Mouse (Mus musculus): Measurements from ENCODE around the gene Rpe.
"Not testable (repeated sequence)": the region's sequence is repeated elsewhere in the genome, so short reads cannot be mapped to it uniquely, and the experiment has no call there.

Rpe gene

DNA sequence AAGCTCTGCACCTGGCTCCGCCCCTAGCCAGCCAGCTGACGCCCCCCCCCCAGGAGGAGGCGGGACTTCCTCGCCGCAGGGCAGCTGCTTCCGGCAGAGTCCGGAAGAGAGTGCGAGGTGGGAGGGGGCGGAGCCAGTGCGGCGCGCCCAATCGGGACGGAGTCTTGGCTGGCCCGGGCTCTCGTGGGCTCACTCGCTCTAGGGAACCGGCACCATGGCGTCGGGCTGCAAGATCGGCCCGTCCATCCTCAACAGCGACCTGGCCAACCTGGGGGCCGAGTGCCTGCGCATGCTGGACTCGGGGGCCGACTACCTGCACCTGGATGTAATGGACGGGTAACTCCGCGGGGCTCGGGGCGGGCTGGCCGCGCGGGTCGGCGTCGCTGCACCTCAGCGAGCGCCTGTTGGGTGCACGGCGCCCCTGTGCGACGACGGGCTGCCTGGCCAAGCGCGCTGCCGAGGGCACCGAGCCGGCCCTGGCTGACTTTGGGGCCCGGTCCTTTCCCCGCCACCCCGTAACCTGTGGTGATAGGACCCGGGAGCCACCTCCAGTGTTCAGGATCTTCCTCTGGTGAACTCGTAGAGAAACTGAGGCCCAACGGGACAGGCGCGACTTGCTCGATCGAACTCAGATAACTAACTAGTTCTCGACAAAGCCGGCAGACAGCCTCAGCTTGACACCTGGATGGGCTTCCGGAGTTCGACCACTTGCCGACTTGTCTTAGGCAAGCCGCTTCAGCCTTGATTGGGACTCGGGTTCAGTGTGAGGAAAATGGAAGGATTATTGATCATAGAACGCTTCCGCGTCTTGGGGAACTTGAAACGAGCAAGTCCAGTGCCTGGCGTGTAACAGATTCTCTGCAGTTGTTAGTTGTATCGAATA, at the start of gene Rpe:
Rpe (plus strand) TSS at position 139 of the 883 bp plus-strand sequence.
- DNase-seq (ENCODE audit: low spot score): peak; percentile 95

DNA sequence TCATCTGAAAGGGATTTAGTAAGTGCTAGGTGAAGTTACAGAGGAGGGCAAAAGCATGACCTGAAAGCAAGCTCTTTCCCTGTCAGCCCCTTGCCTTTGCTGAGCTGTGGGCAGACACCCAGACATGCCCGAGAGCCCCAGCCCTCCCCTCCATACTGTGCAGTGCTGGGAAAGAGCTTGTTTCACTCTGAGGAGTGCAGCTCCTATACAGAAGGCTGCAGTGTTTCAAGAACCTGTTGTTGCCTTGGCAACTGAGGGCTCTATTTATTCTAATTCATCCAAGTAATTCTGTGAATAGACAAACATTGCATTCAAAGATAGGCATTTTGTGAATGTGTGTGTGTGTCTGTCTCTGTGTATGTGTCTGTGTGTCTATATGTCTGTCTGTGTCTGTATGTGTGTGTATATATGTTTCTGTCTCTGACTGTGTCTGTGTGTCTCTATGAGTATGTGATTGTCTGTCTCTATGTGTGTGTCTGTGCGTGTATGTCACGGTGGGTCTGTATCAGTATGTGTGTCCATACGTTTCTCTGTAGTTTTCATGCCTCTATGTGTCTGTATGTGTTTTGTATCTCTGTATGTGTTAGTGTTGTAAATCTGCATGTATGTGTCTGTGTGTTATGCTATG, 45.4 kb upstream of the Rpe start:
- DNase-seq (ENCODE audit: low spot score): no peak

DNA sequence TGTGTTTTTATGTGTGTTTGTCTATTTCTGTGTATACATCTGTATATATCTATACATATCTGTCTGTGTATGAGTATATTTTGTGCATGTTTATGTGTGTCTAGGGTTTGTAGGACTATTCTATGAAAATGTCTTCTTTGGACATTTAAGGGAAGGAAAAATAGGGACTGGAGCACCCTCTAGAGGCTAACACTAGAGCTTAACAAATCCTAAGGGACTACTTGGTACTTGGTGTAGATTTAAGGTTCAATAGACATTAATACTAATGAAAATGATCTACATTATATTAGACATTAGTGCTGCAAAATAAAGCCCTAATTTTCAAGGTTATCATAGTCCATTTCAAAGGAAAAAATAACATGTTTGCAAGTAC, 44.9 kb upstream of the Rpe start:
- peak; percentile 82 for DNase-seq (ENCODE audit: low spot score)

DNA sequence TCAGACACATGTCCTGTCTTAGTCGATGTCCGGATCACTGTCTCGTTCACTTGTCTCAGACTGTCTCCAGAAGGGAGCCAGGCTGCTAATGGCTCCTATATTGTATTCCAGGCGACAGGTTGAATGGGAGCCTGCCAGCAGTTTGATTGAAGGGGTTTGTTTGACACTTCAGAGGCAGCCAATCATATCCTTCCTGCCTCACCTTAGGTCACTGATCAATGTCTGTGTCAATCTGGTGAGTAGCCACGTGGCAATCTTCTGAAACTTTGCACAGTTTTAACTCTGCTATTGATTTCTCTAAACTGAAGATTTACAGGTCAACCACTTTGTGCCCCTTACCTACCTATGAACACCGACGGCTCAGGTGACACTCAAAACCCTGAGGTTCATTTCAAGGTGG, 29.2 kb upstream of the Rpe start:
- no peak for DNase-seq (ENCODE audit: low spot score)

DNA sequence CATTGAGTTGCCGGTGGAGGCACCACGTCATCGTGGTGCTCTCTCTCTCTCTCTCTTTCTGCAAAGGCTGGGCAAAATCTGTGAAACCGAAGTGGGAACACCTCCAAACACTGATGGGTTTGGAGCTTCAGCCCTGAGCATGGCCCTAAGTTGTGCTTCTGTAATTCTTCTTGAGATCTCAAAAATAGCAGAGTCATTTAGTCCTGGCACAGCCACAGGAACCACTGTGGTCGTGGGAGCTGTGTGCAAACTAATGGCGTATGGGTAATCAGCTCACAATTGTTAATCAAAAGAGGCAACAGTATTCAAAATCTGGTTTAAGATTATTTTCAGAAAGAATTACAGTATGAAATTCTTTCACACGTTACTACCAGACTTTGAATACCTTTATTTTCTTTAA, 27.8 kb upstream of the Rpe start:
- DNase-seq (ENCODE audit: low spot score): no peak

DNA sequence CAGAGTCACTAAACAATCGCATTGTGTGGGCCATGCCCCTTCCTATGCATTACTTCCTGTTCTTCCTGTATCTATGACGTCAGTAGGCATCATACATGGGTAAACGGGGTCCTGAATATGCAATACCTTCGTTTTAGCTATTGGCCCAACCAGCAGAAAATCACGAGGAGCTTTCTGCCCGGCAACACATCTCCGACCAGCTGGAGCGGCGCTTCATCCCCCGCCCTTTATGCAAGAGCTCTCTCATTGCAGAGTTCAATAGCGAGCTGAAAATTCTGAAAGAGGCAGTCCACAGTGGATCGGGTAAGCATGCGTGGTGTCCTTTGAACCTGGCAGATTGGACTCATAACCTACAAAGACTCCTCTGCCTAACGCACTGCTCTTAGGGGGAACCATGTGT, 22.7 kb upstream of the Rpe start:
- DNase-seq (ENCODE audit: low spot score): no peak

DNA sequence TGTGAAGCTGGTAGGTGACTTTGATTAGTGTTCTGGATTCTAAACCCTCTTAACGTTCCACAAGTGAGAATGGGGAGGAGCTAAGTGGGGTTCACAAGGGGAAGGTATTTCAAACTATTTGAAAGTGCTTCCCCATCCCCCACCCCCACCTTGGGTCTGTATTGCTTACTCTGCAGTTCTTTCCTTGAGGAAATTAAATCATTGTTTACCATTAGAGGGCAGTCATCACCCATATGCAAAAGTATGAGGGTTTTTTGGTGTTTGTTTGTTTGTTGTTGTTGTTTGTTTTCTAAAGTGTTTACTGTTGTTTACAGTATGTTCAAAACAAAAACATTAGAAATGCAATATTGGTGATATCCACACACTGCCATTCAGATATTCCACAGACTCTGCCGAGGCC, 22.0 kb upstream of the Rpe start:
- DNase-seq (ENCODE audit: low spot score): no peak

DNA sequence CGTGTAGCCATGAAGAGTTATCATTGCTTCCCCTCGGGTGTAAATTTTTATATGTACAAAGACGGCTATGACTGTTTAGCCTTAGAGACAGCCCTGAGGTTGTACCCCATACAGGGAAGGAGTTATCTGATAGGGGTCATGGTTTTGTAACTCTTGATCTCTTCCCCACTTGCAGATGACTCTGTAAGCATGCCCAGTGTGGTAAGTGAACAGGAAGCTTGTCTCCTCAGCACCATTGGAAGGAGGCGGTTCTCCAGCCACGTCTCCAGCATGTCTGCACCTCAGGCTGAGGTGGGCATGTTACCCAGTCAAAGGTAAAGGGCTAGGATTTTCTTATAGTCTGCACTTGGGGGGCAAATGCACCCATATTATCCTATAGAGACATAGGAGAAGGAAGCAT, 17.7 kb upstream of the Rpe start:
- DNase-seq (ENCODE audit: low spot score): no peak

DNA sequence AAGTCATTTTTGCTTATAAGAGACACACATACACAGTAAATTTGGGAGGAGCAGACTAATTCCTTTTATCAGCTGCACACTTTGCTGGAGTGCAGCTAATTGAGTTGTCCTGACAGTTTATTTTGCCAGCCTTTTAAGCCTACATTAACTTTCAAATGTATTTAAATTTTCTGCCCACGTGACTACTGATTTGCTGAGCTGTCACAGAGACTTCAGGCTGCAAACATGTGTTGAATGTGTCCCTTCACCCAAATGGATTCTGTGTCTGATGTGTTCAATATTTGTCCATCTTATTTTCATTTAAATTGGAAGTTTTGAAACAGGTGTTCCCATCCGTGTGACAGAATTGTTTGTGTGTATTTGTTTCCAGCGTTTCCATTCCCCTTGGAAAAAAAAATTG, 8.9 kb upstream of the Rpe start:
- DNase-seq (ENCODE audit: low spot score): no peak

DNA sequence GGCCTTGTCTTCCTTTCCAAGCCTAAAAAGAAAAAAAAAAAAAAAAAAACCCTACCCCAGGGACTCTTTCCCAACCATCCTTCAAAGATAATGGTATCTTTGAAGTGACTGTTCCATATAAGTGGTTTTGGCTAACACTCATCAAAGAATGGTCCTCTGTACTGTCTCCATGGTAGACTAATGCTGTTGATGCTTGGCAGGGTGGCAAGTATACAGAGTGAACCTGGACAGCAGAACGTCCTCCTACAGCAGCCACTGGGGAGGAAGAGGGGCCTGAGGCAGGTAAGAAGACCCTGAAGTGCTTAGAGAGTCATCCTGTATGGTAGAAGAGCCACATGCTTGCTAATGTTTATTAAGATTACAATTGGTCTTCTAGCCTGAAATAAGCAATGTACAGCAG, 8.3 kb upstream of the Rpe start:
- DNase-seq (ENCODE audit: low spot score): no peak

DNA sequence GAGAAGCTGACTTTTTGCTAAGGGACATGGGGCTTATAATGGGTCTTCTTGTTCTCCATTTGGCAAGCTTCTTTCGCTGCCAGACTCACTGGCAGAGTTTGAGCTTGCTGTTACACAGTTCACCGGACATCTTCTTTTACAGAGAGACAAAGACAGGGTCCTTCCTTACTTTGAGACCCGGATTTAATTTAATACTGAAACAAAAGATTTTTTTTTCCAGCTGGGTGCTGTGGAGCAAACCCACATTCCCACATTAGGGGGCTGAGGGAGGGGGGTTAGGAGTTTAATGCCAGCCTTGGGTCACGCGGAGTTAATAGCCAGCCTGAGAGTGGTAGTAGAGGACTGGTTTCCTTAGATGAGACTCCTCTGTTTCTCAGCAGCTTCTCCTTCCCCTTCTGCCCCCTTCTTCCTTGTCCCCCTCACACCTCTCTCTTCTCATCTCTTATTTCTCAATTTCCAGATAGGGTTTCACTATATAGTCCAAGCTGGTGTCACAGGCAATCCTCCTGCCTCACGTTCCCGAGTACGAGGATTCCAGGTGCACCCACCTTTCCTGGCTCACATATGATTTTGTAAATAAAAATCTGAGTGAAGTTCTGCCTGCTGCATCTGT, 7.7 kb upstream of the Rpe start:
- no peak for DNase-seq (ENCODE audit: low spot score)

DNA sequence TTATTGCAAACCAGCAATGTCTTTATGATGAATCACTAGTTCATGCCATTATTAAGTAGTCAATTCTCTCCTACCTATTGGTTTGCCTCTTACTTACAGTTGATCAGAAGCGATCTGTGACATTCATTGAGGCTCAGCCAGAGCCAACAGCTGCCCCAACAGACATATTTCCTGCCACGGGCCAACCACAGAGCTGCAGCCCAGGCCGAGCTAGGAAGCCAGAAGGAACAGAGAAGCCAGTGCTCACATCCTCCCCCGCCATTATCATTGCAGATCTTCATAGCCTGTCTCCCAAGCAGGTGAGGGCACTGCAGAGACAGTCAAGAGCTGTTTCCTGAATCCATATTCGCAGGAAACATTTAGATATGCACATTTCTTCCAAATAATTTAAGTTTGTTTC, 6.4 kb upstream of the Rpe start:
- DNase-seq (ENCODE audit: low spot score): no peak

DNA sequence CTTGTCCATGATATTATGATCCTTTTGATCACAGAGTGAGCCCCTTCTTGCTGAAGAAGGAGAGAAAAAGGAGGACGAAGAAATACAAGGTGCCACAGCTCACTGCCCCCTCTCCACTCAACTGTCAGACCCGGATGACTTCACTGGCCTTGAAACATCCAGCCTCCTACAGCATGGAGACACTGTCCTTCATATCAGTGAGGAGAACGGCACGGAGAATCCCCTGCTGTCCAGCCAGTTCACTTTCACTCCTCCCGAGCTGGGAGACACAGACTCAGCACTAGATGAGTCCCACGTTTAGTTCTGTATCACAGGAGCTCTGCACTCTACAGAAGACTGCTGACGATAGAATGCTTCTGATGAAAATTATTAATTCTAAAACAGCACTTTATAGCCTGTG, 5.3 kb upstream of the Rpe start:
- DNase-seq (ENCODE audit: low spot score): no peak

DNA sequence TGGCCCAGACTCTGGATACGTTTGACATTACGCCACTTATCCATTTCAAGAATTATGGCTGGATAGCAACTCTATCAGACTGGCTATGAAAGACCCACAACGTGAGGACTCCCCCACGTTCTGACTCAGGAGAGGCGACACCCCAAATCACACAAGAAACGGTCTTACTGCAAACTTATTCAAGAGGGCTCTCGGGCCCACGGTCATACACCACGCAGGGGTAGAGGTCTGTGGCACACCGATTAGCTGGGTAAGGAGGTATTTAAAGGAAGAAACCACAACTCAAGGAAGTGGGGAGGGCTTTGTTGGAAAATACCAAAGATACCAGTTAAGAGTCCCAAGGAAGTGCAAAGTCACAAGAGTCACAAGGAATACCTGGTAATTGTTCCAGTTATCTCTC, 1.0 kb upstream of the Rpe start:
- DNase-seq (ENCODE audit: low spot score): not testable (repeated sequence)

DNA sequence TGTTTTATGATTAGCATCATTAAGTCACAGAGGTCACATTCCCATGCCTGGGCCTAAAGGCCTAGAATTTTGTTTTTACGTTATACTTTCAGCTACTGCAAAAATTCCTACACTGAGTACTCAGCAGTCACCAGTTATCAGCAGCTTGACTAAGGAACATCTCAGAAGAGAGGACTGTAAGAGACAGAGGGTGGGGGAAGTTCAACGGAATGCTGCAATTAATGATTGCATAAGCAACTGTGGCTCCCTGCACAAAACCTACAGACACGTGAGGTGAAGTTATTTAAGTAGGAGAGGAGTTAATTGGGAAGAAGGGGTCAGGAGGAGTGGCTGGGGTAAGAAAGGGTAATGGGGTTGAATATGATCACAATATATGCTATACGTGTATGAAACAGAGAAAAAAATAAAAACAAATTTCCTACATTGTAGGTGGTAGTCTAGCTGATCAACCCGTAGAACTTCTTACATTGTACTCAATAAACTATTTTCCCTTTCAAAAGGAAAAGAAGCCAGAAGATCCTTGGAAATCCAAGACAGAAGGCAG, 410 bp upstream of the Rpe start:
- no peak for DNase-seq (ENCODE audit: low spot score)

DNA sequence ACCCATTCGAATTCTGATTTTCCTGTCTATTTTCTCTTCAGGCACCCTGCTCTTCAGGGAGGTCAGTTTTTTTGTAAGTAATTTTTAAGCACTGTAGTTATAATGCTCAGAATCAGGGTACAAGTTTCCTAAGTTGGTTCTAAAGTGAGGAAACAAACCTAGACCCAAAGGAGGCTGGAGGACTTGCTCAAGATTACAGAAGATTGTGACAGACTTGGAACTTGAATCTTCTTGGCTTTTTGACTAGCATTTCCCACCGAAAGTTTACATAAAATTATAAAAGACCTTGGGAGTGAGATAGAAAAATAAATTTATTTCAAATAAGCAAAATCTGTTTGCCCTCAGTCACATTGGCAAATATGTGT, 927 bp downstream of the Rpe start:
- DNase-seq (ENCODE audit: low spot score): no peak

DNA sequence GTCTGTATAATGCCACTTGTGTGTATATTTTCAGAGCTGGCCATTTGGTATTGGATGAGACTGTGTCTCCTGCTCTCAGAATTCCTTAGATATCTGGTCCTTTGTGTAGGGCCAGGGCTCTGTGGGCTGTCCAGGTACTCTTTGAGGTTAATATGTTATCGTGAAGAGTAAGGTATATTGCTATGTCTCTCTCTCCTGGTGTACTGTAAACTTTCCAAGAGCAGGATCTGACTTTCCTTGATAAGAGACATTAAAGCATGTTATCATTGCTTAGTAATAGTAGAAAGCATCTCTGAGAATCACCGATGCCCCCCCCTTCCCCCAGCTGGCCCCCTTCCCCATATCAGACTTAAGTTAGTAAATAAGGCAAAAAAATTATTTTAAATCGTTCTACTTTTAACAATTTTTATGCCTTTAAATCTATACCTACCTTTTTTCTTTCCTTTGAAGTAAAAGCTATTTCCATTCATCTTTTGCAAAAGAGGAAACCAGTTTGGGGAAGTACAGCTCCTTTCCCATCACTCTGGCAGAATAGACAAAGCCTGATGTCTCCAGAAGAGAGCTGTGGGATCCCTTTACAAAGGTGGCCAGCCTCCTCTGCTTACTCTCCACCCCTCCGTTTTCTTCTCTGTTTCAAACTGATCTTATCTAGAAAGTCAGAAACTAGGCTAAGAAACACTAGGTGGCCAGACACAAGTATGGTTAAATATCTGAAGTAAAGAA, 2.2 kb downstream of the Rpe start:
- no peak for DNase-seq (ENCODE audit: low spot score)

DNA sequence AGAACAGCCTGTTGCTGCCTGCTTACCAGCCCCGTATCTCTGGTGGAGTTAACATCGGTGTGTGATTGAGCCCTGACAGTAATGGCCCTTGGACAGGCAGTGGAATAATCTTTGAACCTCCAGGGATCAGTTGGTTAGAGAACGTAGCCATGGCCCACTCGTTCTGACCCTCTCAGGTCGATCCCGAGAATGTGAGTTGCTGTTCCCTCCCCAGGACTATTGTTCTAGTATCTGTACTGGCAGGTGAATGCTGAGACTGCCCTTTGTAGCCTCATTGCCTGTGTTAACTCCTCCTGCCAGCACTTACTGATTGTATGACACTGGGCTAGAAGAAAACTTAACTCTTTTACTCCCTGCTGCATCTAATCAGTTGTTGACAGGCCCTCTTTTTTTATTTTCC, 3.9 kb downstream of the Rpe start:
- DNase-seq (ENCODE audit: low spot score): no peak

DNA sequence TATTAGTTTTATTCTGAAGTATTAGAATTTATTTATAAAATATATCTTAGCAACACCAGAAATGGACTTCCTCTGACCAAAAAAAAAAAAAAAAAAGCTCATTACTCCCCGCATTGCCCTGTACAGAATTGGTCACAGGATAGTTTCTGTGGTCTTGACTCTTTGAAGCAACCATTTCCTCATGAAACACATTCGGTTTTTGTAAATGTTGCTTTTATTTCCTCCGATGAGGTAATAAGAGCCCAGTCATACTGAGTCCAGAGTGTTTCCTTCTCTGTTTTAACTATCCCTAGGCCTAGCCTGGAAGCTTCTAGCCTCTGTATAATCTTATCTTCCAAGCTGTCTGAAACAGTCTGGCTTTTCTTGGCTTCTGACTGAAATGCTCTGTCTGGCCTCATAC, 12.2 kb downstream of the Rpe start:
- no peak for DNase-seq (ENCODE audit: low spot score)

DNA sequence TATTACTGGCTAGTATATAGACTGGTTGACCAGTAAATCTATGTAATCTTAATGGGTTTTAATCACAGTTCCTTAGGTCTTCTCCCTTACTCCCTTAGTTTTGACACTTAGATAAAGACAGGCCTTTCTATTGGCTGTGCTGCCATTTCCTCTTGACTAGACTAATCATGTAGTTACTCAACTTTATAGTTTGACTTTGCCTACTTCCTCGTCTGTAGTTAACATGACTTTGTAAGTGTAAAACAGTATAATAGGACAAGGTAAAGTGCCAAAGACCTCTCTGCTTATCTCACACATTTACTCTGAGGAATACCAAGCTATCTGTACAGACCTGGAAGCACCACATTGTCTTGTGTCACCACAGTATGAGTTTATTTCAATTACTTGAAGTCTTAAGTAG, 29.9 kb downstream of the Rpe start:
- no peak for DNase-seq (ENCODE audit: low spot score)

DNA sequence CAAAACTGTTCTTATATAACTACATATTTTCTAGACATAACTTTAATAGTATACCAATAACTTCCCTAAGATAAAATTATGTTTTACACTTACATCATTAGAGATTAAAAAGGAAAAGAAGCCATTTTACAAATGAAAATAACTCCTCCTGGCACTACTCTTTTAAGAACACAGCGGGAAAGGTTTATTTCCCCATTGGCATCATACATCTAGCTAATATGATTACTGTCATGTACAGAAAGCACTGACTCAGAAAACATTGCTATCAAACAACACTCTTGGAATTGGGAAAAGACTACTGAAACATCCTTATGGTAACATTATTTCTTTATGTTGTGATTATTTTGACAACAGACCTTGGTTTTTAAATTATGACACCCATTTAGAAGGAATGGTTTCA, 68.1 kb downstream of the Rpe start:
- DNase-seq (ENCODE audit: low spot score): no peak

Data from retina, embryonic 14.5 days (tissue).